Mouse (Mus musculus) spleen, adult 2 months (tissue): ENCODE measurements at regions not wholly inside any gene's neighbourhood (a gene's known extent, or its start where the extent isn't known, plus 50 kb on each side); places are given as distances from the start of the nearest gene placed in this dataset.

Source experiments
- DNase-seq, 2 experiments: peaks; one replicate each; pipeline versions ENCODE4 v3.0.0 to v3.0.0-alpha.2; 2012 to 2021; ENCODE audit warnings: low spot score in 2 of 2, low read depth in 1 of 2
- H3K27ac ChIP-seq: fragments of 200-500 bp; 2 replicates; pipeline ENCODE4 v1.5.1; 2012; ENCODE audit warnings: low read length, inconsistent platforms; ENCODE audit not compliant: insufficient read depth
- H3K27me3 ChIP-seq: fragments of 200-500 bp; 2 replicates; pipeline ENCODE4 v1.6.1; 2012; ENCODE audit warnings: mild to moderate bottlenecking, moderate library complexity, low read length, inconsistent platforms; ENCODE audit not compliant: control insufficient read depth, insufficient read depth
- H3K36me3 ChIP-seq: fragments of 200-500 bp; 2 replicates; pipeline ENCODE4 v1.6.1; 2012; ENCODE audit warnings: mild to moderate bottlenecking, low read length, inconsistent platforms; ENCODE audit not compliant: control insufficient read depth, insufficient read depth
- H3K4me1 ChIP-seq: fragments of 200-500 bp; 2 replicates; pipeline ENCODE4 v1.6.1; 2011; ENCODE audit warnings: inconsistent platforms; ENCODE audit not compliant: control insufficient read depth, insufficient read depth, insufficient read length
- H3K4me3 ChIP-seq: fragments of 200-500 bp; 2 replicates; pipeline ENCODE4 v1.5.1; 2011; ENCODE audit warnings: mild to moderate bottlenecking, inconsistent platforms; ENCODE audit not compliant: insufficient read depth, insufficient read length; ENCODE audit errors: extremely low read depth
- CTCF ChIP-seq: fragments of 200-500 bp; IDR thresholded peaks from 2 replicates; pipeline ENCODE4 v1.5.1; 2011; ENCODE audit warnings: mild to moderate bottlenecking, inconsistent platforms; ENCODE audit not compliant: insufficient read depth, insufficient read length, insufficient replicate concordance; ENCODE audit errors: extremely low read depth
- POLR2A ChIP-seq: fragments of 200-500 bp; IDR thresholded peaks from 2 replicates; pipeline ENCODE4 v1.6.1; 2011; ENCODE audit warnings: low read depth, low read length, inconsistent platforms
- WGBS: fragments of 180-500 bp; shearing (Covaris S2); methylation state at CpG from one replicate; pipeline ENCODE4 v1.1.7; 2018; 5-methylcytosine and 5-hydroxymethylcytosine counted together

GRCm38 (mm10) chr8:34473769-34474168 is 362.2 kb upstream of the Gm10131 start:
- H3K36me3 ChIP-seq: no peaks in the 10 kb centered on the region
- H3K27me3 ChIP-seq: no peaks in the 10 kb centered on the region
- no peak for TF ChIP-seq CTCF
- no peak for TF ChIP-seq POLR2A
- no peak overlapping the region for H3K27ac ChIP-seq
- no peak overlapping the region for H3K4me3 ChIP-seq
- 86% methylated on average over 10 of the region's 10 CpGs for WGBS
- H3K4me1 ChIP-seq: no peaks in the 10 kb centered on the region
- DNase-seq: no peak

- H3K27ac ChIP-seq: no peak overlapping the region
- H3K36me3 ChIP-seq: no peaks in the 10 kb centered on the region
- no peaks in the 10 kb centered on the region for H3K4me1 ChIP-seq
- DNase-seq: no peak
- TF ChIP-seq POLR2A: no peak
- TF ChIP-seq CTCF: no peak
- WGBS: 86% methylated on average over 1 of the region's 1 CpGs
- no peaks in the 10 kb centered on the region for H3K27me3 ChIP-seq
- H3K4me3 ChIP-seq: no peak overlapping the region
Measured at GRCm38 (mm10) chr8:34473301-34473700, 361.8 kb upstream of the Gm10131 start.

GRCm38 (mm10) chr8:34472846-34473245 is 361.3 kb upstream of the Gm10131 start:
- no peak for TF ChIP-seq POLR2A
- TF ChIP-seq CTCF: no peak
- no peaks in the 10 kb centered on the region for H3K27me3 ChIP-seq
- DNase-seq: no peak
- no peak overlapping the region for H3K4me3 ChIP-seq
- H3K27ac ChIP-seq: no peak overlapping the region
- 70% methylated on average over 6 of the region's 6 CpGs for WGBS
- no peaks in the 10 kb centered on the region for H3K4me1 ChIP-seq
- H3K36me3 ChIP-seq: no peaks in the 10 kb centered on the region

- TF ChIP-seq CTCF (no peak), POLR2A (no peak)
Measured at GRCm38 (mm10) chr8:34472434-34472833, 360.9 kb upstream of the Gm10131 start.

GRCm38 (mm10) chr8:34469091-34469490 is 357.6 kb upstream of the Gm10131 start:
- Histone ChIP-seq H3K27ac (no peak overlapping the region), H3K36me3 (no peaks in the 10 kb centered on the region), H3K4me1 (no peaks in the 10 kb centered on the region), H3K4me3 (no peak overlapping the region), H3K27me3 (no peaks in the 10 kb centered on the region)
- WGBS: 81% methylated on average over 2 of the region's 2 CpGs
- TF ChIP-seq CTCF: no peak
- TF ChIP-seq POLR2A: no peak
- no peak for DNase-seq

More at GRCm38 (mm10) chr8:34472434-34472833, 360.9 kb upstream of the Gm10131 start:
- H3K27me3 ChIP-seq: no peaks in the 10 kb centered on the region
- no peaks in the 10 kb centered on the region for H3K4me1 ChIP-seq
- no peaks in the 10 kb centered on the region for H3K36me3 ChIP-seq
- no peak overlapping the region for H3K27ac ChIP-seq
- DNase-seq: no peak
- H3K4me3 ChIP-seq: no peak overlapping the region
- 77% methylated on average over 8 of the region's 8 CpGs for WGBS

GRCm38 (mm10) chr8:34466786-34467364 is 355.3 kb upstream of the Gm10131 start:
- WGBS: 78% methylated on average over 5 of the region's 5 CpGs

GRCm38 (mm10) chr8:34465398-34465797 is 353.9 kb upstream of the Gm10131 start:
- H3K27me3 ChIP-seq: no peaks in the 10 kb centered on the region
- 91% methylated on average over 1 of the region's 1 CpGs for whole genome bisulfite sequencing
- H3K27ac ChIP-seq: no peak overlapping the region
- H3K4me1 ChIP-seq: no peaks in the 10 kb centered on the region
- H3K36me3 ChIP-seq: no peaks in the 10 kb centered on the region
- H3K4me3 ChIP-seq: no peak overlapping the region
- TF ChIP-seq POLR2A (no peak), CTCF (no peak)
- no peak for DNase-seq

More at GRCm38 (mm10) chr8:34466786-34467364, 355.3 kb upstream of the Gm10131 start:
- TF ChIP-seq POLR2A (no peak), CTCF (no peak)
- DNase-seq: no peak
- no peaks in the 10 kb centered on the region for H3K36me3 ChIP-seq
- no peaks in the 10 kb centered on the region for H3K27me3 ChIP-seq
- H3K4me3 ChIP-seq: no peak overlapping the region
- no peaks in the 10 kb centered on the region for H3K4me1 ChIP-seq
- no peak overlapping the region for H3K27ac ChIP-seq
